Mouse (Mus musculus) lung, postnatal 0 days (tissue): ENCODE results near the gene Themis.

Source experiments
- CTCF ChIP-seq: IDR thresholded peaks from 2 replicates; pipeline ENCODE4 v1.5.1; 2016; ENCODE audit warnings: antibody characterized with exemption, mild to moderate bottlenecking
- EP300 ChIP-seq: IDR thresholded peaks from 2 replicates; pipeline ENCODE4 v1.6.1; 2016; ENCODE audit warnings: antibody characterized with exemption, mild to moderate bottlenecking, control low read depth

- TF ChIP-seq CTCF (no peak), EP300 (no peak)
Observed at GRCm38 (mm10) chr10:28874605-28875004, 206.4 kb downstream of the Themis start.
